8 mouse cellular contexts compared by ENCODE assay signal in genomic region chr6:90537941-90538340, GRCm38 (mm10). TPM values are rescaled to one million over a fixed set of nuclear protein-coding genes. Genes with fewer than 3 reads are reported as not detected.
DNase-seq lines count a peak whose midpoint lies in the region; ATAC-seq and TF ChIP-seq lines count a peak whose summit lies in the region.

No protein-coding gene starts in this region.

- TF ChIP-seq CTCF in ES-Bruce4 (IDR thresholded peaks at IDR 0.05; ENCODE audit: low read depth, low read length), result peak; percentile 95
- peak; percentile 98 for TF ChIP-seq CTCF in brain, embryonic 14.5 days (IDR thresholded peaks at IDR 0.05; ENCODE audit: borderline replicate concordance, extremely low read depth, insufficient read depth, insufficient read length)

- no peak overlapping the region for H3K27ac ChIP-seq in ES-Bruce4 (ENCODE audit: insufficient read depth, low read length)
- no peak overlapping the region for H3K27ac ChIP-seq in forebrain, embryonic 12.5 days
- H3K27ac ChIP-seq in lung, embryonic 16.5 days (ENCODE audit: low read length), result no peak overlapping the region

- peak; percentile 72; the same call in 1 of the 2 replicates for ATAC-seq in forebrain, embryonic 12.5 days (ENCODE audit: low FRiP score)
- peak; percentile 88 to 90 for ATAC-seq in hematopoietic stem cell, adult 5-6 weeks (replicated peaks in 1 of 2; ENCODE audit: insufficient read depth in 1 of 2, low FRiP score in 2 of 2, low TSS enrichment in 1 of 2, low read depth in 1 of 2, poor library complexity in 2 of 2, severe bottlenecking in 2 of 2)
- peak; percentile 79 for ATAC-seq in lung, embryonic 16.5 days (ENCODE audit: low read depth)

- H3K4me1 ChIP-seq in ES-Bruce4 (ENCODE audit: control insufficient read depth, insufficient read depth, low read length), result no peaks in the 10 kb centered on the region
- peaks cover 11% of the 10 kb centered on the region; the same call in 1 of the 2 replicates for H3K4me1 ChIP-seq in forebrain, embryonic 12.5 days
- no peaks in the 10 kb centered on the region for H3K4me1 ChIP-seq in lung, embryonic 16.5 days (replicated peaks; ENCODE audit: control insufficient read depth, insufficient read depth, low read length)

- no peak overlapping the region for H3K4me2 ChIP-seq in forebrain, embryonic 12.5 days
- no peak overlapping the region for H3K4me2 ChIP-seq in lung, embryonic 16.5 days (ENCODE audit: low read depth, low read length)

- 7% methylated on average over 7 of the region's 7 CpGs for WGBS in forebrain, embryonic 12.5 days
- WGBS in lung, embryonic 16.5 days, result 3% methylated on average over 7 of the region's 7 CpGs

- no peaks in the 10 kb centered on the region for H3K27me3 ChIP-seq in ES-Bruce4 (ENCODE audit: control insufficient read depth, insufficient read depth, low read length, poor library complexity, severe bottlenecking)
- H3K27me3 ChIP-seq in forebrain, embryonic 12.5 days, result peaks cover 7% of the 10 kb centered on the region; the same call in 1 of the 2 replicates
- no peaks in the 10 kb centered on the region for H3K27me3 ChIP-seq in lung, embryonic 16.5 days (ENCODE audit: control insufficient read depth, insufficient read depth, low read depth, low read length)

- TF ChIP-seq POLR2A in ES-Bruce4 (IDR thresholded peaks at IDR 0.05; ENCODE audit: insufficient read depth, low read length), result no peak
- TF ChIP-seq POLR2A in brain, embryonic 14.5 days (IDR thresholded peaks at IDR 0.05; ENCODE audit: borderline replicate concordance, extremely low read depth, insufficient read depth, insufficient read length, poor library complexity, severe bottlenecking), result no peak

- DNase-seq in brain, embryonic 14.5 days (ENCODE audit: low read depth), result peak; percentile 77
- peak; percentile 71 for DNase-seq in layer of hippocampus, adult 9-11 months
- peak; percentile 34 for DNase-seq in retina, adult 2 months (ENCODE audit: low read depth, low spot score)
- peak; percentile 79 for DNase-seq in thymus, postnatal 25 days

- no peaks in the 10 kb centered on the region for H3K36me3 ChIP-seq in ES-Bruce4 (ENCODE audit: control insufficient read depth, insufficient read depth, low read length, poor library complexity, severe bottlenecking)
- H3K36me3 ChIP-seq in forebrain, embryonic 12.5 days (replicated peaks), result no peaks in the 10 kb centered on the region
- no peaks in the 10 kb centered on the region for H3K36me3 ChIP-seq in lung, embryonic 16.5 days (ENCODE audit: control insufficient read depth, insufficient read depth, low read length)

- H3K4me3 ChIP-seq in ES-Bruce4 (ENCODE audit: low read depth, low read length), result no peak overlapping the region
- H3K4me3 ChIP-seq in forebrain, embryonic 12.5 days (replicated peaks), result no peak overlapping the region
- no peak overlapping the region for H3K4me3 ChIP-seq in lung, embryonic 16.5 days (ENCODE audit: low read length)

- no peaks in the 10 kb centered on the region for H3K9me3 ChIP-seq in ES-Bruce4 (replicated peaks; ENCODE audit: control insufficient read depth, insufficient read depth, low read length, poor library complexity, severe bottlenecking)
- H3K9me3 ChIP-seq in forebrain, embryonic 12.5 days, result no peaks in the 10 kb centered on the region
- H3K9me3 ChIP-seq in lung, embryonic 16.5 days (ENCODE audit: control insufficient read depth, low read length), result no peaks in the 10 kb centered on the region

- no peak overlapping the region for H3K9ac ChIP-seq in ES-Bruce4 (ENCODE audit: low read depth, poor library complexity, severe bottlenecking)
- no peak overlapping the region for H3K9ac ChIP-seq in forebrain, embryonic 12.5 days
- no peak overlapping the region for H3K9ac ChIP-seq in lung, embryonic 16.5 days (ENCODE audit: low read length)

- peak; percentile 40; the same call in 1 of the 2 replicates for TF ChIP-seq EP300 in ES-Bruce4 (IDR thresholded peaks at IDR 0.05; ENCODE audit: insufficient read depth, low read depth, low read length)

RNA-seq across cellular contexts. Expression of gene Aldh1l1, which starts 51.7 kb away (rescaled TPM):
- 5.0 and 5.8 TPM in 2 replicates for polyA plus RNA-seq in ES-Bruce4 (2011; ENCODE audit: insufficient read depth, insufficient read length, low read depth, missing spikeins)
- 20.4 and 33.6 TPM in 2 replicates for polyA plus RNA-seq in brain, embryonic 14.5 days (2012; rRNA removed)
- polyA plus RNA-seq in forebrain, embryonic 12.5 days (2016; fragmentation: Nextera tagmentation; extraction: Ambion mirVana), result 2.0 TPM in 2 replicates
- 13.1 and 18.0 TPM in 2 replicates for total RNA-seq in hematopoietic stem cell, adult 5-6 weeks (2017)
- 2.4 and 4.7 TPM in 2 replicates for polyA plus RNA-seq in lung, embryonic 16.5 days (2015; fragmentation: Nextera tagmentation; extraction: Ambion mirVana)
